Mouse (Mus musculus): ENCODE measurements around the gene Mtfmt. TPM values are rescaled to one million over a fixed set of nuclear protein-coding genes. Genes with fewer than 3 reads are reported as not detected.

Gene Mtfmt
- polyA plus RNA-seq, 2 experiments from 2014 or later: 23.1 to 29.6 TPM

GRCm38 (mm10) chr9:65428003-65428402, 7.6 kb upstream of the Mtfmt start:
- no peak for ATAC-seq

DNA sequence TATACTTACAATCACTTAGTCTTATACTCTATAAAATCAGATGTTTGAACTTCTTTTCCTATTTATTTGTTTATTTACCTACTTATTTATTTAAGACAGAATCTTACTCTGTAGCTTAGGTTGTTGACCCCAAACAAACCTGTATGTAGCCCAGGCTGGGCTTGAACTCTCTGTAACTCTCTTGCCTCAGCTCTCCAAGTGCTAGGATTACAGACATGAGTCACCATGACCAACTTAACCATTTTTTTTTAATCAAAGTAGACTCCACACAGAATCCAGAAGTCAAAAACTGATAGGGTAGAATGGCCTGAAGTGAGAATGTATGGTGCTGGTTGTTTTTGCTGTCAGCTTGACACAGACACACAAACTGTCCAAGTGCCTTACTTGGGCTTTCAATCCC, 5.2 kb upstream of the Mtfmt start:
- no peak for ATAC-seq

DNA sequence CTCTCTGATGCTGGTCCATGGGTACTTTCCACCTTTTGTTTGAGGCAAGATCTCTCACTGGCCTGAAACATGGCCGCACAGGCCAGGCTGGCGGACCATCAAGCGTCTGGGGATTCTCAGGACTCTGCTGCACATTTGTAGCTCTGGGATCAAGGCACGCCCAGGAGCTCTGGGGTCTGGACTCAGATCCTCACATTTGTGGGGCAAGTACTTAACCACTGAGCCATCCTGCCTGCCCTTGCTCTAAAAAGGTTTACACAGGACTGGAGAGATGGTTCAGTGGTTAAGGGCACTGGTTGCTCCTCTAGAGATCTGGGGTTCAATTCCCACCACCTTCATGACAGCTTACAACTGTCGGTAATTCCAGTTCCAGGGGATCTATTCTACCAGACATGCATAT, 4.7 kb upstream of the Mtfmt start:
- no peak for ATAC-seq

- no peak for ATAC-seq
These were observed 3.3 kb upstream of the Mtfmt start for GRCm38 (mm10) chr9:65432236-65432635.

DNA sequence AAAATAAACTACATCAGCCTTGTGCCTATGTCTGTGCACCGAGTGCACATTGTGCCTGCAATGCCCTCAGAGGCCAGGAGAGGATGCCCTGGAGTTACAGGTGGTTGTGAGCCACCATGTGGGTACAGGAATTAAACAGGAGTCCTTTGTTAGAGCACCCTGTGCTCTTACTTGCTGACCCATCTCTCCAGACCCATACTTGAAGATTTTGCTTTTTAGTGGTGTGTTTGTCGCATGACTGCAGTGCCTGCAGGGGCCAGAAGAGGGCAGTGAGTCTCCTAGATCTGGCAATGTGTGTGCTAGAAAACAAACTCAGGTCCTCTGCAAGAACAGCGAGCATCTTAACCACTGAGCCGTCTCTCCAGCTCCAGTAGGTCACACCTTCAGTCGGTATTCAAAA, 1.4 kb upstream of the Mtfmt start:
- ATAC-seq: no peak

- ATAC-seq: no peak
These were observed 371 bp upstream of the Mtfmt start for GRCm38 (mm10) chr9:65435211-65435610.

DNA sequence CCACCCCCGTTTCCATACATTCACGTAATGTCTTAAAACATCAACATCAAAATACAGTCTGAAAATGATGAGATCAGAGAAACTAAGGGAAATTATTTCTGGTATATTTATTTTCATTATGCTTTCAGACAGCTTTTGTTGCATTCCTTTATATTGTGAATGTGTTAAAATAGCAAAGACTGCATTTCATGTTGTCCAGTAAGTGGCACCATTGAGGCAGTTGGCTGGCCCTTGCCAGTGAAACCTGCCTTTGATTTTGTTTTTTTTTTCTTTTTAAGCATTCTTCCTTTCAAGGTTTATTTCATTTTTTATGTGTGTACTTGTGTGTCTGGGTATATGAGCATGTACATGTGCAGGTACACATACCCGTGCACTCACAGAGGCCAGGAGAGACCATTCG, 9.1 kb downstream of the Mtfmt start:
- ATAC-seq: no peak

DNA sequence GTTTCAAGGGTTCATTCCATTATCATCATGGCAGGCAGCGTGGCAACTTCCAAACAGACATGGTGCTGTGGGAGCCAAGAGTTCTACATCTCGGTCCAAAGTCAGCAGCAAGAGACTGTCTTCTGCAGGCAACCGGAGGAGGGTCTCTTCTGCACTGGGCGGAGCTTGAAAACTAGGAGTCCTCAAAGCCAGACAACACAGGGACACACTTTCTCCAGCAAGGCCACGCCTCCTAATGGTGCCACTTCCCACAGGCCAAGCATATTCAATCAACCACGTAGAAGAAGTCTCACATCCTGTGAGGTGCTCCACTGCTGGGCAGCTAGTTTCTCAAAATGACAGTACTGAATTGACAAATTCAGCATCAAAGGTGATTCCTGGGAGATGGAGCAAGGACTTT, 12.4 kb downstream of the Mtfmt start:
- no peak for ATAC-seq

- no peak for ATAC-seq
These were observed 23.4 kb downstream of the Mtfmt start for GRCm38 (mm10) chr9:65458975-65459374.

GRCm38 (mm10) chr9:65460198-65460597, 24.6 kb downstream of the Mtfmt start:
- ATAC-seq: no peak

GRCm38 (mm10) chr9:65460732-65461442, 25.3 kb downstream of the Mtfmt start, which contains the start of gene Spg21:
Gene Spg21, plus strand, starts transcription at chr9:65460947.
- ATAC-seq: peak; percentile 94

DNA sequence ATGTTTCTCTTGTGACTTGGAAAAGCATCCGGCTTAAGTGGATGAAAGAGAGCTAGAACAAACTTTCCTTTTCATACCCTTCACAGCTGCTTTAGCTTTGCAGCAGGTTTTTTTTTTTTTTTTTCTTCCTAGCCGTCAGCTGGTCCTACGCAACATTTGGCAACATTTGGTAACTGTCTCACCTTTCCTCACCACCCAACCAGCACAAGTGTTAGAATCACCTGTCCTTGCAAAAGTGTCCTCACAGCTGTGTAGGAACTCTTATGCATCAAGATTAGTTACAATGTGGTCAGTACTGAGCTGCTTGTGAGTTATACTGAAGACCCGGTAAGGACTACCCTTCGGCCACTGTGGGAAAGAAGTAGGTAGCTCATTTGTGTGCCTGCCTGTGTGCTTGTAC, 27.0 kb downstream of the Mtfmt start:
- ATAC-seq: no peak

DNA sequence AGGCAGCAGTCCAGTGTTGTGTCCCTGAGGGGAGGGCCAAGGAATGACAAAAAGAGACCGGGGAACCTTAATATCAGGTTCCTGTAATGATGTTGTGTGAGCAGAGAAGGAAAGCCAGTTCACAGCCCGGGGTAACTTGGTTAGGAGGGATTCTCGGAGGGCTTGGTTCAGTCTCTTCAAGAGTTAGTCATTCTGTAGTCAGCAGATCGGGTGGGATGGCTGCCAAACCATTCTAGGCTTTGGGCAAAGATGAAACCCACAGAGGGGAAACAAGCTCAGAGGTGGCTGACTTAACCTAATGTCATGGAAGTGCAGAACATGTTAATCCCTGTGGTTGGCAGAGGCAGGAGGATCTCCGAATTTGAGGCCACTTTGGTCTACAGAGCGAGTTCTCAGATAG, 28.6 kb downstream of the Mtfmt start:
- no peak for ATAC-seq

GRCm38 (mm10) chr9:65465241-65465640, 29.7 kb downstream of the Mtfmt start:
- ATAC-seq: no peak

DNA sequence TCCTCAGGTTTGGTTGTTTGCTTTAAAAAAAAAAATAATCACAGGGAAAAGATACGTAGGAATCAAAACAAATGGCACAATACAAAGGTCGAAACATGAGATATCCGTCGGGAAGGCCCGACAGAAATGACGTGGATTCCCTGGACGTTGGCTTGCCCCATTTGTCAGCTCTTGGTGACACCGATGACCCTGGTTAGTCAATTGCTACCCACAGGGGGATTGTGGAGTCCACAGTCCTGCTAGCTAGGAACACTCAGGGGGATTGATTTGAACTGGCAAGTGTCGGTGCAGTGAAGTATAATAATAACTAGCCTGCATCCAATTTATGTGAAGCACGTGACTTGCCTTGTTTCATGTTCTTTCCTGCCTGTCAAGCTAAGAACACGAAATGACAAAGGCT, 32.1 kb downstream of the Mtfmt start:
- ATAC-seq: no peak

GRCm38 (mm10) chr9:65472769-65473168, 37.2 kb downstream of the Mtfmt start:
- ATAC-seq: no peak

DNA sequence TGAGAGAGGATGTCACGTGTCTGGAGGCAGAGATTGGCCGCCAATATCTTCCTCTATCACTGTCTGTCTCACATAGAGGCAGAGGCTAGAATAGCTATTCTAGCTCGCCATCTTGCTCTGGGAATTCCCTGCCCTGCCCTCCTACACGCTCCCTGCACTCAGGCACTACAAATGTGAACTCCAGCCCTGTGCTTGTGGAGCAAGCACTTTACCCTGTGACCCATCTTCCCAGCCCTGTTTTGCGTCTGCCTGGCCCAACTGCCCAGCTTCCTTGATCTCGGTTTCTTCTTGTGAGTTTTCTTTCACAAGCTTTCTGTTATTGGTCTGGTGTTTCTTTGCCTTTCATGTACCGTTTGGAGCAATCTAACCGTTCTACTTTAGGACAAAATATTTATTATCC, 43.6 kb downstream of the Mtfmt start:
- no peak for ATAC-seq

DNA sequence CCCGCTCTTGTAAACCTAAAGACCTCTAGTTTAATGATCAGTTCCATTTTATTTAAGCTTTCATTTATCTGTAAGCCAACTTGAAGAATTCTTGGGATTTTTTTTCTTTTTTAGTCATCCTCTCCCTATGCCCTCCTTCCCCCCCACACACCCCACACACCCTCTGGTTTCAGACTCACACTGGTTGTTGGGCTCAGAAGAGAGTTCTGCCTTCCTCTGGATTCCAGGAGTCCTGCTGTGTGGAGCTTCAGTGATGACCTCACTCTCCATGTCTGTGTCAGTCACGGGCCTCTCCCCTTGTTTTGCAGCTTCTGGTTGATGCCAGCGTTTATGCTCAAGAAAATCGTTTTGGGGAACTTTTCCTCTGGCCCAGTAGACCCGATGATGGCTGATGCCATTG, 44.5 kb downstream of the Mtfmt start:
- no peak for ATAC-seq

GRCm38 (mm10) chr9:65491476-65491875, 55.9 kb downstream of the Mtfmt start:
- no peak for ATAC-seq

GRCm38 (mm10) chr9:65492351-65492750, 56.8 kb downstream of the Mtfmt start:
- ATAC-seq: no peak

- ATAC-seq: no peak
These were observed 57.3 kb downstream of the Mtfmt start for GRCm38 (mm10) chr9:65492851-65493250.

GRCm38 (mm10) chr9:65502146-65502545, 66.6 kb downstream of the Mtfmt start:
- no peak for ATAC-seq
